Mouse (Mus musculus): ENCODE measurements around the gene Unc5b. TPM values are rescaled to one million over a fixed set of nuclear protein-coding genes. Genes with fewer than 3 reads are reported as not detected.

Unc5b gene
- total RNA-seq, 2 experiments from 2014 or later = not detected

DNA sequence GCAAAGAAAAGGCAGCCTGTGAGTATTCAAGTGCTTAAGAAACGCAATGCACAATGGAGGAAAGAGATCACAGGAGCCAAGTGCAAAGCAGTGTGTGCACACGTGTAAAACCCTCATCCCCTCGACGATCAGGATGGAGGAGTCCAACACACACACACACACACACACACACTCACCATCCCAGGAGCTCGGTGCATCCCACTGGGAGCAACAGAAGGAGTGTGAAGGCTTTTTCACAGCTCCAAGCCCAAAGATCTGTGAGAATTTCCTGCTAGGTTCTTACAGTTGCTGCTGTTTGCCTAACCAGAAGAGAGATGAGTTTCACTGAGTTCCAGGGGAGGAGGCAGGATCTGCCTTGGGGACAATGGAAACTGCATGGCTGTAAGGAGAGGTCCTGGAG lies 99.6 kb downstream of the Unc5b start:
- ATAC-seq (replicated peaks; ENCODE audit: poor library complexity, severe bottlenecking) = no peak

DNA sequence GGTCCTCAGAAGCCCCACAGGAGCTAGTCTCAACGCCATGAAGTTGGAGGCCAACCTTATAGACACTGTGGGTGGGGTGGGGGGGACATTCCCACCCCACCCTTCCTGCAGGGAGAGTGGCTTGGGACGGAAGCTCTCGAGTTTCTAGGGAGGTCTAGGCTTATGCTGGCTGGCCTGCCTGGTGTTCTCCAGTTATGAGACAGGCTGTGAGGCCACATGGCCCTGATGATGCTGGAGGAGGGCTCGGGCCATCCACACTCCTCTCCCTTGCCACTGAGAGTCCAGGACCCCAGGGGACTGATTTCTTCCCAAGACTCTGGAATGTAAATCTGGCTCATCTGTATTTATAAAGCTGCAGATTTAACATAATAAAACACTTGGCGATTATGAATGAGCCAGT lies 104.1 kb downstream of the Unc5b start:
- ATAC-seq (replicated peaks; ENCODE audit: poor library complexity, severe bottlenecking) = no peak

DNA sequence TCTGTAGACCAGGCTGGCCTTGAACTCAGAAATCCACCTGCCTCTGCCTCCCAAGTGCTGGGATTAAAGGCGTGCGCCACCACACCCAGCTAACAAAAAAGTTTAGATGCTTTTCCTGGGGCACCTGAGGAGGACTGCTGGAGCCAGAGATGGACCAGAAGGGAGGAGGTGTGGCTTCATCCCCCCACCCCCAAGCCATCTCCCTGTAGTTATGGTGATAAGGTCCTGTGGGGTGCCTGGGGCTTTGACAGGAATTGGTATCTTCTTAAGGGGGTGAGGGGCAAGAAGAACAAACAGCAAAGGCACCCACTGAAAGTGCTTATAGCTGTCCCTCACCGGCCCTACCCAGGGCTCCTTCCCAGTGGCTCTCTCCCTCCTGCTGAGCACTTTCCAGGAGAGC lies 104.5 kb downstream of the Unc5b start:
- ATAC-seq (replicated peaks; ENCODE audit: poor library complexity, severe bottlenecking) = no peak

DNA sequence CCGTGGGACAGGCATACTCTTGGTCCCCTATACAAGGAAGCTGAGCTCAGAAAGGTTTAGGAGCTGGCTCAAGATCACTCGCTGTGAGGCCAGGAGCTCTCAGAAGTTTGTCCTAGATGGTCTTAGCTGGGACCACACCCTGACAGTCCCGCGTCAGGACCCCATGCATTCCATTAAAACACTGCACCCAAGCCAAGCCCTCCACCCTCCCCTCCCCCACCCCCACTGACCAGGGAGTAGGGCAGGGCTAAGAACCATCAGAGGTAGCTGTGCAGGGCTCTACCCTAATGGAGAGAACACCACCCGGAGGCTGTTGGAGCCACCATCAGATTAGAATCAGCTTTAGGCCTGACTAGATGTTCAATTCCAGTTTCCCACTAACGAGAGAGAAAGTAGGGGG lies 106.9 kb downstream of the Unc5b start:
- no peak for ATAC-seq (replicated peaks; ENCODE audit: poor library complexity, severe bottlenecking)

DNA sequence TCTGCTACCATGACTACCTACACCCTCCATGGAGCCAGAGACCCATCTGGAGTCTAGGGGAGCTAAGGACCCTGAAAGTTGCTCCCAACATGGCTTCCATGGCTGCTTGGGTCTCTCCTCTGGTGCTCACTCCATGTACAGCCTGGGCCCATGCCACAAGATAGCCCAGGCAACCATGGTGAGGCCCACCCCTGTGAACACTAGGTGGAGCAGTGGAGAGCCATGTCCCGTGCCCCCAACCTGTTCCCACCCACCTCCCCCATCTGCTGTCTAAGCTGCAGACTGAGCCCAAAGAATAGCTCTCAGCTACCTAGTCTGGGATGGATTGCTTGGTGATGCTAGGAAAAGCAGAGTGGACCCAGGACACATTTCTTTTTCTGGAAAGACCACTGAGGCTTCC lies 108.0 kb downstream of the Unc5b start:
- peak; percentile 68 for ATAC-seq (replicated peaks; ENCODE audit: poor library complexity, severe bottlenecking)

DNA sequence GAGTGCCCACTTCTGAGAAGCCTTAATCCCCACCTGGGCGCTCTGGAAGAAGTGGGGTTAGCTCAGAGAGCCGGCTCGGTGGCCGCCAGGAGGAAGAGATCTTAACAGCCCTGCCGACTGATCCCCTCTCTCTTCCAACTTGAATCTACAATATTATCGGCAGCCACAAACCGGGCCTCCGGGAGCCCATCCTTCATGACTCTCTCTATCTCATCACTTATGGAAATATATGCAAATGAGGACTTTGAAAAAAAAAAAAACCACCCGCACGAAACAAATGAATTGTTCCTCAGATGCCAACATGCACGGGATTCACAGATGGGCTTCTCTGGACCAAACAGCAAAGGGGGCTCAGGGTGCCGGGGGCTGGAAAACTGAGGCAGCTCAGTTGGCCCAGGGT lies 109.7 kb downstream of the Unc5b start:
- ATAC-seq (replicated peaks; ENCODE audit: poor library complexity, severe bottlenecking) = no peak

DNA sequence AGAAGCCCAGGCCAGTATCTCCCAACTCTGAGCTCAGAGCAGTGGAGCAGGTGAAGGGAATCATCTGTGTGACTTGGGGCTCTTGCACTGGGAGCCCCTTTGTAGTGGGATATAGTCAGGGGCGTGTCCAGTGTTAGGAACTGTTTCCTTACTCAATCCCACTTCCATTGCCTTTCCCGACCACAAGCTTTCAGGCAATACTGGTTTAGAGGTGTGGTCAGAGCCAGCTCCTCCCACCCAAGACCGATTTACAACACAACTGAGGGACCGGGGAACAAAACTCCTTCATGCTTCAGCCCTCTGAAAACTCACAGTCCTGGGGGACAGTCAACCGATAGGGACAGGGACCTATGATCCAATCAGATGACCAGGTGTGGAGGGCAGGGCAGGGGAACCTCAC lies 110.9 kb downstream of the Unc5b start:
- ATAC-seq (replicated peaks; ENCODE audit: poor library complexity, severe bottlenecking) = no peak

DNA sequence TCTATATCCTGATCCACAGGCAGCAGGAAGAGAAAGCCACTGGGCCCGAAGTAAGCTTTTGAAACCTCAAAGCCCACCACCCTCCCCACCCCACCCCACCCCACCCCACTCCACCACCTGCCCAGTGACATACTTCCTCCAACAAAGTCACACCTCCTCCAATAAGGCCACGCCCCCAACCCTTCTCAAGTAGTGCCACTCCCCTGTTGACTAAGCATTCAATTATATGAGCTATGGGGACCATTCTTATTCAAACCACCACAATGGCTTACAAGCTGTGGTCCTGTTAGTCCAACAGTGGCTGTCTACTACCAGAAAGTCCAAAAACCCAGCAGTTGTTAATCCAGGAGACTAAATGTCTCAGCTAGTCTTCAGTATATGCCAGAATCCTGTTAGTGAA lies 112.9 kb downstream of the Unc5b start:
- no peak for ATAC-seq (replicated peaks; ENCODE audit: poor library complexity, severe bottlenecking)

DNA sequence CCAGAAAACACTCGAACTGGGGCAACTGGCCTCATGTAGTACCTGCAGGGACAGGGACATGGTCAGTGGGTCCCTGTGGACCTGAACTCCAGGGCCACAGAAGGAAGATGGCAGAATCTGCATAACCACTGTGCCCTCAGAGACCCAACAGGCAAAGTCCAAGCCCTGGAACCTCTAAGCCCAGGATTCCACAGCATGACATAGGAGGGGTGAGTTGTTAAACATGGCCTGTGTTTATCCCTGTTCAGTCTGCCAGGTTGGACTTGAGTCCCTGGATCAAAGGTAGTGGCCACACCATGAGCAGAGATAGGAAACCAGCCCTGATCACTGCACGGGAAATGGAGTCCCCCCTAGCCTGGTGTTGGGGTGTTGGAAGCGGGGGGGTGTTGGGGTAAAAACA lies 114.9 kb downstream of the Unc5b start:
- ATAC-seq (replicated peaks; ENCODE audit: poor library complexity, severe bottlenecking) = no peak

Other genes starting within 250 kb of the Unc5b start
- gene Cdh23, start 135.1 kb downstream of the Unc5b start, total RNA-seq (2014; fragmentation: Nextera tagmentation) = 0.81 TPM in 1 of 2 replicates, not detected in the other
- 0.13 TPM in 1 of 2 replicates, not detected in the other for gene Cdh23, start 135.1 kb downstream of the Unc5b start, total RNA-seq (2017)
- 42.0 and 51.0 TPM in 2 replicates for gene Slc29a3, start 78.8 kb downstream of the Unc5b start, total RNA-seq (2014; fragmentation: Nextera tagmentation)
- gene Slc29a3, start 78.8 kb downstream of the Unc5b start, total RNA-seq (2017) = 12.5 and 15.2 TPM in 2 replicates